Mouse (Mus musculus) naive thymus-derived CD4-positive, alpha-beta T cell, adult 2 months (primary cell): ENCODE data around the gene Cryl1.

Experiments used
- DNase-seq: peaks from one replicate; pipeline ENCODE4 v3.0.0-alpha.2; 2011; ENCODE audit warnings: low read depth

Gene Cryl1

DNA sequence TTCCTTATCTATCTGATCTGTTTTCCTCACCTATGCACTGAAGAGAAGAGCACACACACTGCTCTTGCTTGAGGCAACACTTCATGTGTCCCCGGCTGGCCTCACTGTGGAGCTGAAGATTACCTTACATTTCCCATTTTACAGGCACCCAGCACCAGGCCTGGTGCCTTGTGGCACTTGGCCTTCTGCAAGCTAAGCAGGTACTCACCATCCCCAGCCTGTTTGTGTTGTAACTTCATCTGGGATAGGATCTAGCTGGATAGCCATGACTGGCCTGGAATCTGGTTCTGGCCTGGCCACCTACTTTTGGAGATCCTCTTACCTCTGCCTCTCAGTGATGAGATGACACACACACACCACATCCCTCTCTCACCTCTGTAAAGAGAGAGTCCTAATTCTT lies 79.5 kb downstream of the Cryl1 start:
- no peak for DNase-seq

GRCm38 (mm10) chr14:57316662-57317600 lies 81.4 kb downstream of the Cryl1 start:
- no peak for DNase-seq

- DNase-seq: no peak
These were observed 82.4 kb downstream of the Cryl1 start for GRCm38 (mm10) chr14:57315976-57316375.

DNA sequence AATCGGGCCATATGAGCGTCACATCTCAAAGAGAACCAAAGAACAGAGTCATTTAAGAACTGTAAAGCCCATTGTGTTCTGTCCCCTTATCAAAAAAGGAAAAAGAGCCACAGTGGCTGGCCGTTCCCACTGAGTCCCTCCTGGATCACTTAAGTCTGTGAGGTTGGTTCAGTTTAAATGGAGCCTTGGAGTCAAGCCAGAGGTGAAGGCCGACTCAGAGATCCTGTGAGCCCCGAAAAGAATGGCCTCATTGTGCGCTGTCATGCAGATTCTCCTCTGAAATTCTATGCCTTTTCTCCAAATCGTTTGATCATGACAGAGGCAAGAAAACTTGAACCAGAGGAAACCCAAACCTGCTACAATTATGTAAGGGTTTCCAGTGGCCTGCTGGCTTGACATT lies 82.8 kb downstream of the Cryl1 start:
- no peak for DNase-seq

- no peak for DNase-seq
These were observed 96.6 kb downstream of the Cryl1 start for GRCm38 (mm10) chr14:57301600-57302230.

DNA sequence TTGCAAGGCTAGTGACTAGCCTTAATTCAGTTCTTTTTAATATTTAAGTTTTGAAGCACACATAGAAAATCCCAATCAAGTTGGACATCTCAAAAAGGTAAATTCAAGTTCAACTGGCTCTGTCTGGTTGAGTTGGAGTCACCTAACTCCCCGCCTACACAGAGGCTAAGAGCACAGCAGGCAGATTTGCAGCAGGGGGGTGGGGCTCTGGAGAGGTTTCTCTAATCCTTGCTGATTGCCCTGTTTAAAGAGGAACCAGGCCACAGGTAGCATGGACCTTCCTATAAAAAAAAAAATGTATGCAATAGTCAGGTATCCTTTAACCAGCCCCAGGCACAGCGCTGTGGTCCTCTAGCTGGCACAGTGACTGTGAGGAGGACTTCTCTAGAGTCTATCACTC lies 97.8 kb downstream of the Cryl1 start:
- DNase-seq: no peak

- DNase-seq: no peak
These were observed 100.7 kb downstream of the Cryl1 start for GRCm38 (mm10) chr14:57297672-57298071.

- DNase-seq: no peak
These were observed 106.9 kb downstream of the Cryl1 start for GRCm38 (mm10) chr14:57291399-57291942.

- no peak for DNase-seq
These were observed 109.2 kb downstream of the Cryl1 start for GRCm38 (mm10) chr14:57289105-57289504.

- DNase-seq: no peak
These were observed 114.5 kb downstream of the Cryl1 start for GRCm38 (mm10) chr14:57283816-57284215.

- DNase-seq: no peak
These were observed 115.7 kb downstream of the Cryl1 start for GRCm38 (mm10) chr14:57282591-57282990.

DNA sequence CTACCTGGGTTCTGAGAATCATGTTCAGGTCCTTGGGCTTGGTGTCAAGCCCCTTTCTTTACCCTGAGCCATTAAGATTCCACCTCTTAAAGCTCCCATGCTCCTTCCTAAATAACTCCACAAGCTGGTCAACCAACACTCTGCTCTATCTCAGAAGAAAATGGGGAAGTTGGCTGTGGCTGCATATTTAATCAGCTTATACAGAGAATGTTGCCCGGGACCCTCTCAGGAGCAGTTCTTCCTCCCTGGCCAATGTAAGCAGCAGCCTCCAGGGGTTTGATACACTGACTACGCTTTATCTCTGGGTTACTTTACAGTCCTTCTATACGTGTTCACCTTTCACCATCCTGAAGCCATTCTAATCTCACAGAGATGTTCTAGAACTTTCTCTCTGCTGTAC lies 117.5 kb downstream of the Cryl1 start:
- no peak for DNase-seq

DNA sequence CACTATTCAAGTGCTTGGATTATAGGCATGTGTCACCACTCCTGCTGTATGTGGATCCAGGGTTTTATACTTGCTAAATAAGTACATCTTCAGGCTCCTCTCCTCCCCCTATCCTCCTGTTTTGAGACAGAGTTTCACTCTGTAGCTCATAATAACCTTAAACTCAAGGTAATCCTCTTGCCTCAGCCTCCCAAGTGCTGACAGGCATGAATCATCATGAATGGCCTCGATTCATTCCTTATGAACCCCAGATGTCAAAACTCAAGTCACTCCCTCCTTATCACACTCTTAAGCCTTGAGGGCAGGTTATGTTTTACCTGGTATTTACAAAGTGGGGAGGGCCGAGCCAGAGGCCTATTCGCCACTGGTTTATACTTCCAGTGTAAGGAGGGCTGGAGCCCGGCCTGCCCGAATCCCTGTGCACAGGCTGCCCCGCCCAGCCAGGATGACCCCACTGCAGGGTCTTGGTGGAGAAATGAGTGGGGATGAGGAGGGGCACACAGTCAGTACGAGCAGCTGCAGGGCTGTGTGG lies 121.8 kb downstream of the Cryl1 start:
- no peak for DNase-seq

DNA sequence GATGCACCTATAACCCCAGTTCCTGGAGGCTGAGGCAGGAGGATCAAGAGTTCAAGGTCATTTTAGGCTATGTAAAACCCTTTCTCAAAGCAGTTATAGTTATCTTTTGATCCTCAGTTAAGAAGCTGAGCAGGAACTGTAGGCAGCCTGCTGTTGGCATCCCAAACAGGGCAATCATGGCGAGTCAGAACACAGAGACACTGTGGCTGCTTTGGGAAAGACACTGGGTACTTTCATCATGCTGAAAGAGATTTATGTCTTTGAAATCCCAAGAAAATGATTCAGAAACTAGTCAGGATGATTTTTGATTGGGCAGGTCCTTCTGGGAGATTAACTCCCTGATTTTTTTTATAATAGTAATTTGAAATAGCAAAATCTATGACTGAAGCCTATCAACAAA lies 126.0 kb downstream of the Cryl1 start:
- no peak for DNase-seq

DNA sequence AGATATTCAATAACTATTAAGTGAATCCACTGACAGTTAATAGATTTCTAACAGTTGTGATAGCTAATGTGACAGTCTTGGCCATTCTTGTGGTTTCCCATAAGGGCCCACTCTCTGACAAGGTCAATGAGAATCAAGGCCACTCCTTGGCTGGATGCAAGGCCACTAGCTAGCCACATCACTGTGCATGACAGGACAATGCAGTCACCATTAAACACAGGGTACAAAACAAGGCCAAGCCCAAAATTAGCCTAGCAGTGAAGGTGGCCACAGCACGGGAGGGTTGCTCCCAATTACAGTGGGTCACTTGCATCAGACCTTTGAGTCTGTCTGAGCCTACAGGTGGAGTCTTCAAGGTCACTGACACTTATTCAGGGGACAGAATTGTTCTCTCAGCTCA lies 126.5 kb downstream of the Cryl1 start:
- no peak for DNase-seq

DNA sequence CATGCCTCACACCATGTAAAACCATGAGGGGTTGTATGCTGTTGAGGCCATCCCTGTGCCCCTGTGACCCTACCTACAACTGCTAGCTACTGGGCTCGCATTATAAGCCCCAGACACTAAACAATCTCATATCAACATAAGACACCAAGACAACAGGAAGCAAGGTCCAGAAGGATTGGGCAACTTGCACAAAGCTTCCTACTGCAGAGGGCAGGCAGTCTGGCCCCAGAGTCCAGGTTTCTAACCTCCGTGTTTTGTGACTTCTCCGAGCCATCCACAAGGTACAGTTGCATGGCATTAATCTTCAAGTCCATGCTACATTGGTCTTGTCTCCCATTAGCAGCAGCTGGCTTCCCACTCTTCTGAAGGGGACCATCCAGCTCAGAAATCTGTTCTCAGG lies 129.4 kb downstream of the Cryl1 start:
- DNase-seq: no peak

GRCm38 (mm10) chr14:57268344-57268743 lies 130.0 kb downstream of the Cryl1 start:
- DNase-seq: no peak

DNA sequence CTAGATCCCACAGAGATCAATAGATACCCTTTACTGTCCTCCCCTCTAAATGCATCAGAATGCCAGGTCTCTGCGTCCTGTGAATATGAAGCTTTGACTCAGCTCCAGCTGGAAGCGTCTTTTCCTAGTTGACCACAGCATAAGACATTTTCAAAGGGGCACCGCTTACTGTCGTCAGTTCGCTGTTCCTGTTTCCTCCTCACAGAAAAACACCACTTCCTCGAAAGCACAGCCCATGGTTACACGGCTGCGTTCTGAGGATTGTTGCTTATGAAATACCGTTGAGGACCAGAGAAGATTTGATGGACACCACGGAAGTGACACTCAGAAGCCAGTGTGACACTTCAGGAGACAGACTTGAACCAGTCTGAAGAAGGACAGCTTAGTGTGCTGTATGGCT lies 134.4 kb downstream of the Cryl1 start:
- no peak for DNase-seq

DNA sequence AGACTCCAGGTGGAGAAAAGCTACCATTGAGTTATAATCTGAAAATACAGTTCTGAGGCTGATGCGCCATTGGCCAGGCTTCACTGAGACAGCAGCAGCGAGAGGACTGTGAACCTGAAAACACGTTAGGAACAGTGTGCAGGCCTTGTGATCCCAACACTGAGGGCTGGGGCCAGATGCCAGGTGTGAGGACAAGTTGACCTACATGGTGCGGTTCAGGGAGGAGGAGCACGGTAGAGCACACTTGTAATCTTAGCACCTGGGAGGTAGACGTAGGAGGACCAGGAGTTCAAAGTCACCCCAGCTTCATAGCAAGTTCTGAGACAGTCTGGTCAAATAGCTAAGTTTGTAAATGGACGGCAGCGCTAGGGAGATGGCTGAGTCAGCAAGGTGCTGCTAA lies 139.0 kb downstream of the Cryl1 start:
- no peak for DNase-seq

- no peak for DNase-seq
These were observed 149.7 kb downstream of the Cryl1 start for GRCm38 (mm10) chr14:57248661-57249060.

- no peak for DNase-seq
These were observed 151.8 kb downstream of the Cryl1 start for GRCm38 (mm10) chr14:57246575-57246974.

DNA sequence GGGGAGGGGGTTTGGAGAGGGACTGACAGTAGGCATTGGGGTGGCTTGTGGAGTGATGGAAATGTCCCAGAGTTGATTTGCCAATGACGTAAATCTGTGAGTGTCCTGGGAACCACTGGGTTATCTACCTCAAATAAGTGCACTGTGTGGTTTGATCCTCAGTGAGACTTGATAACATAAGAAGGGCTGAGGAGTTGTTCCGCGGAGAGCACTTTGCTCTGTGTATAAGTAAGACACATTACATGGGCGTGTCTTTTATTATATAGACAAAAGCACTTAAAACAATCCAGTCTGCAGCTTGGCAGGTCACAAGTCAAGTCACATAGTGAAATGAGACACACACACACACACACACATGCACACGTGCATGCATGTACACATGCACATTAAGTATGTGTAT lies 155.4 kb downstream of the Cryl1 start:
- no peak for DNase-seq

DNA sequence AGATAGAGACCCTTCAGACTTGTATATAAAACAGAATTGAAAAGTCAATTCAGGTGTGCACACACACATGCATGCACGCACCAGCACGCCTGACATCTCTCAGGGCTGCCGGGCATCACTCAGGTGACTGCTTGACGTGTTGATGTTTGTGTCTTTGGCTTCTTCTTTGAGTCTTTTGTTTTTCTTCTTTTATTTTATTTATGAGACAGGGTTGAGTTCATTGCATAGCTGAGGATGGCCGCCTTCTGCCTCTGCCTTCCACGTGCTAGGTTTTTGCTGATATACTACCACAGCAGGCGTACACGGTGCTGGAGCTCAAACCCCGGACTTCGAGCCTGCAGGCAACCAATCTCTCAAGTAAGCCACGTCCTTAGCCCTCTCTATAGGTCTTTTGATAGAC lies 163.1 kb downstream of the Cryl1 start:
- DNase-seq: no peak
